Mouse (Mus musculus) cortical plate, adult 2 months (tissue): Measurements from ENCODE around the gene Slc44a5.
A peak's percentile ranks its signal among the peaks of the same experiment; 100 is the strongest.

Source experiments
- CTCF ChIP-seq: fragments of 200-500 bp; IDR thresholded peaks from 2 replicates; pipeline ENCODE4 v1.5.1; 2011; ENCODE audit warnings: mild to moderate bottlenecking, control low read depth, low read length; ENCODE audit not compliant: insufficient read depth; ENCODE audit errors: extremely low read depth
- POLR2A ChIP-seq: fragments of 200-500 bp; IDR thresholded peaks from 2 replicates; pipeline ENCODE4 v1.6.1; 2011; ENCODE audit warnings: mild to moderate bottlenecking, low read length, control low read depth; ENCODE audit not compliant: insufficient read depth; ENCODE audit errors: extremely low read depth

DNA sequence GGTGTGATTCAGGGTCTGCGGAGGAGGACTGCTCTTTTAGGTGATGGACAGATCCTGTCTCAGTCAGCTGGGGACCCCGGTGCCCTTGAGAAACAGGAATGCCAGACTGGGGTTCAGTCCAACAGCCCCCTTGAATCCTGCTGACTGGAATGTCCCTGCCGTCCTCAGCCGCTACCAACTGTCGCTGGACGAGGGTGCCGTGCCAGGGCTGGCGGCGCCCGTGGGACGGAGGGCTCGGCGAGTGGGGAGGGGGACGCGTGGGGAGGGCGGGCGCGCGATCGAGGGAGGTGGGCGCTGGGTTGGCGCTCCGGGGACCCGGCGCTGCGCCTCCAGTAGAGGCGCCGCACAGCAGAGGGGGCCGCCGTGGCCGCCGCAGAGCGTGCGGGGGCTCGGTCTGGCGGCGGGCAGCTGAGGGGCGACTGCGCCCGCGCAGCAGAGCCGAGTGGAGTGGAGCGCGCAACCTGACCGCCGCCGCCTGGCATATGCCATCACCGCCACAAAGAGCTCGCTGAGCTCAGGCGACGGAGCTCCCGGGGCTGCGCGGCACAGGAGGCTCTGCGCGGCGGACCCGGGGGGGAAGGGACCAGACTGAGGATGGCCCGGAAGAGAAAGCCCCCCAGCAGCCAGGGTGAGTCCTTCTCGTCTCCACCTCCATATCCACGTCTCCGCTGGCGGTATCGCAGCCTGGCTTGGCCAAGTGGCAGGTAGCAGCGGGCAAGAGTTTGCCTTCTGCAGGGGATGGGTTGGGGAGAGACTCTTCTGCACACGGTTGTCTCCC lies at the start of gene Slc44a5:
- TF ChIP-seq CTCF (no peak), POLR2A (peak; percentile 22; the same call in 1 of the 2 replicates)
